Mouse (Mus musculus) lung, postnatal 4 days (tissue): Measurements from ENCODE around the gene Rpl29.

Experiments used
- DNase-seq, 2 experiments: peaks; one replicate each; pipeline ENCODE4 v3.0.0; 2021

Gene Rpl29

DNA sequence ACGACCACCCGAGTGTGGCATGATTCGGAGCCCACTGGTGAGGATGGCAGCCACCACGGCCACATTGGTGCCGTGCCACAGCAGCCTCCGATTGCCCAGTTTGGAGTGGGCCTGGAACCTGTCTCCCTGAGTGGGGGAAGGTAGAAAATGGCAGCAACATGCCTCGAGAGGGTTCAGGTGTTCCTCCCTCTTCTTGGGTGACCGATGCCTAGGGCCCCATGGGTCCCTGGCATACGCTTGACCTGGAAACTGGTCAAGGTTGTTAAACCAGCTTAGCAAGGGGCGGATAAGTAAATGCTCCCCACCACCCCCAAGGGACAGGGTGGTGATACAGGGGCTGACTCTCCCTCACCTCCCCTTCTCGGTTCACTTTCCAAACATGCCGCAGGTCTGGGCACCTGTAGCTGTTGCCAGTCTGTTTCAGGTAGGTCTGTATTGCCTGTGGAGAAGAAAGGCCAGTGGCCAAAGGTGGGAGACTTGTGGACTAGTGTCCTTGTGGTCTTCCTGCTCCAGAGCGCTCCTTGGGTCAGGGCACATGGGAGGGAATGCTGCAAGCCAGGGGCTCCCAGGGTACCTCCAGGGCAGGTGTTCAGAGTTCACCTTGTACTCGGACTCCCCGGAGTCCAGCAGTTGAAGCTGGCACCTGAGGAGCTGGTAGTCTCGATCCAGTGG is 44.0 kb downstream of the Rpl29 start:
- DNase-seq = peak in 1 of 2 experiments; percentile 28

DNA sequence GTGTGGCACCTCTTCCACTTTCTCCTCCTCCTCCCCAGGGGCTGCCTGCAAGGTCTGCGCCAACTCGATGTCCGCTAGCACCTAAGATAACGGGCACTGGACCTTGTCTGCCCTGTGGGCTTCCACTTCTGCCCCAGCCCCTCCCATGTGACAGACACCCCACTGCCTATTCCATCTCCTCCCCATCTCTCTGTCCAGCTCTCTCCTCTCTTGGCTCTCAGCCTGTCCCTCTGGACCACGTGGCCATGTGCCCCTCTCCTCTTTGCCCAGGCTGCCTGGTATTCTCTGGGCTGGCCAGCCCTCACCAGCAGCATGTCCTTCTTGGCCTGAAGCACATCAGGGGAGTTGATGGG is 44.5 kb downstream of the Rpl29 start:
- DNase-seq = no peak

DNA sequence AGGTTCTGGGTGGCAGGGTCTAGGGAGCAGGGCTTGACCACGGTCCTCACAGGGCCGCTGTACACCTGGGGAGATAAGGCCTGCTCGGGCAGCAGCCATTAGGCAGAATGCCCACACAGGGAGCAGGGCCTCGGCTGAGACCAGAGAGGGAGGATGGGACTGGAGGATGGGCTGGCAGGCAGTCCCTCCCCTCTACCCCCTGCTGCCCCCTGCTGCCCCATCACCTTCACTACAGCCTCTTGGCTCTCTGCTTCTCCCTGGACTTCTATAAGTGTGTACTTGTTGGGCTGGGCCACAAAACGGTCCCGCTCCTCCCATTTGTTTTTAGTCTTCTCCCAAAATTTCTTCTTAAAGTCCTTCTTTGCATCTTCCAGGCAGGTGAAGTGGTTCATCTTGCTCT is 45.2 kb downstream of the Rpl29 start:
- DNase-seq = peak; percentile 83 to 87

DNA sequence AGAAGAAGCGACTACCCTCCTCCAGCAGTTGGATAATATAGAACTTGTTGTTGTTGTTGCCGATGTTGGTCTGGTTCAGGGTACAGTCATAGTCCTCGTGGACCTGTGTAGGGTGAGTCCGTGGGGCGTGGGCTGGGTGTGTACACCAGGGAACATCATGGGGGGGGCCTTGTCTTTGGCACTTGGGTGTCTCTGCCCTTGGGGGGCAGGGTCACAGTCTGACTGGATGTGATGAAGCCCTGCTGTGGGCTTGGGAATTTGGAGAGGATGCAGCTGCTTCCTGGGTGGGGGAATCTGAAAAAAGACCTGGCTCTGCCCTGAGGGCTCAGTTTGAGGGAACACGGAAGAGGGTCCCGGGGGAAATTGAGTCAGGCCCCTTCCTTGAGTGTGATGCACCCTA is 45.8 kb downstream of the Rpl29 start:
- peak; percentile 47 to 73 for DNase-seq

DNA sequence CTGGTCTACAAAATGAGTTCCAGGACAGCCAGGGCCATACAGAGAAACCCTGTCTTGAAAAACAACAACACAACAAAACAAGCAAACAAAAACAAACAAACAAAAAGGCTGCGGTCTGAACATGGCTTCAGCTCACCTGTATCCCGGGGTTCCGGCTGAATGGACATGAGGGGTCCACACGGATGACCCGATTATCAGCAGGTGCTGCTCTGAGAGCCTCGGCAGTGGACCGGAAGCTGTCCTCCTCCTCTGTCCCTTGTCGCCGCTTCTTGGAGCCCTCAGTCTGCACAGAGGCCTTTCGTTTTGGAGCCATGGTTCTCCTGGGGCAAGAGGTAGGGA is 46.4 kb downstream of the Rpl29 start, which contains the start of gene Rrp9:
Rrp9 (plus strand) TSS at position 301 of the 339 bp plus-strand sequence.
- peak in 1 of 2 experiments; percentile 25 for DNase-seq

DNA sequence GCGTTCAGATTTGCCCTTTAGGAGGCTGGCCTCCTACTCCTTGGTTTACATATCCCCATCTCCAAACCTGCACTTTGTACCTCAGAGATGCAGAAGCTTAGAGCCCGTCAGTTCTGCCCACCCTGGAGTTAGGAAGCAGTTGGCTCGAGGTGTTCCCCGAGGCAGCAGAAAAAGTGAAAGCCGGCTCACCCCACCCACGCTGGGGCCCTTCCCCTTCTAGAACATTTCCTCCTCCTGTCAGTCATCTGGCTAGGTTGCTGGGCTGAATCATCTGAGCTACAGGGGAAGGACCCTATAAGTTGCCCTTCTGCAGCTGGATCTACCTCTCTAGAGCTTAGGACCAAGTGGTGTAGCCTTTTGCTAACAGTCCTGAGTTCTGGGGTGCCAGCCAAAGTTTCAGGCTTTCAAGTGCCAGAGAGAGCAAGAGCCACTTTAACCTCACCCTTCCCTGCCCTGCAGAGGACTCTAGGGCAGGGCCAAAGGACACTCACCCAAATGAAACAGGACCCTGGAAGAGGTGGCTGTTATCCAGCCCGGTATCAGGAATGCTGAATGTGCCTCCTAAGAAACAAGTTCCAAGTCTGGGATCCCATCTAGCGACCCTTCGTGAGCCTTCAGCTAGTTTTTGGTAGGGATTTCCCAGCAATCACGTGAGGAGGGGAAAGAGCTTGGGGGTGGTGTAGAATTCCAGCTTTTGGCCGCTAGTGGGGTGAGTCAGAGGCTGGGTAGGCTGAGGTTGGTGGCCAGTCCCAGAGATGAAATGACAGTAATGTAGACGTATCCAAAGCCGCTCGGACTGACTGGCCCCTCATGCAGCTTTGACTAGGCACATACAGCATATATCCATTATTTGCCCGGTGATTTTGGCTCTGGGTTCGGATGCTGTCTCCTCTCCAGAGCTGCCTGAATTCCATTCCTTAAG is 47.0 kb downstream of the Rpl29 start:
- peak; percentile 80 to 83 for DNase-seq

DNA sequence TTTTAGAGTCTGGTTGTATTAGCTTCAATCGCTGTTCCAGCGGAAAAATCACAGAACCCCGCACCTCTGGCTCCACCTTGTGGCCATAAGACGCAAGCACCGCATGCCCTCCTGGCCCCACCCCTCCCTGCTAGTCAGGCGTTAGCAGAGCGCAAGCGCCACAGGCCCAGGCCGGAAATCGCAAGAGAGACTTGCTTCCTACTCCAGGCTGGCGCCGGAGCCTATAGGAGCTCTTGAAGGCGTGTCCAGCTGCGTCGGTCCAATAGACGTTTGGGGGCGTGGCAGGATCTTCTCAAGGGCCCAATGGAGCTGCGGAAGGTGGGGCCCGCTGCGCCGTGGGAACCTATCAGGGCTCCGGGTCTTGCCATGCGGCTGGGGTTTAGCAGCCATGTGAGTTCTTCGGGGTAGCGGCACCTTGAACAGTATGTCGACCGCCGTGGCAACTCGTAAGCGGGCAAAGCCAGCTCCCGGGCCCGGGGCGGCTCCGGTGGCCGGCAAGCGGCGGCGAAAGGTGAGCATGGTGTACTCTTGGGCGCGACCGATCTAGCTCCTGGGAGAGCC is 47.8 kb downstream of the Rpl29 start, which contains the start of gene Parp3:
Parp3 (minus strand) TSS at position 26 of the 561 bp plus-strand sequence.
- peak; percentile 99 to 100 for DNase-seq

DNA sequence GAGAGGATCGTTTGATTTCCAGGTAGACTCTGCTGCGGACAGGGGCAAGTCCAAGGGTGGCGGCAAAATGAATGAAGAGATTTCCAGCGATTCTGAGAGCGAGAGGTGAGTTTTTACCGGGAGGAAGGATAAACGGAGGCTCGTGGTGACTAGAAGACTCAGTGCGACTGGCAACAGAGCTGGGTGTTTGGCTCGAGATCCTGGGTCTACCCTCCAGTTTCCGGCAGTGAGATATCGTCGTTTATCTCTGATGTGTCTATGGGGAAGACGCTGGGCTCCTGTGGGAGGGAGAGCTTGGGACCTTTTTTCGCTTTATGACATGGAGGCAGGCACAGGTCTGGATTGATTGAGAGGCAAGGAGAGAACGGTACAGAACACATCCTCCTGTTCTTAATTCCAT is 48.4 kb downstream of the Rpl29 start:
- DNase-seq = peak in 1 of 2 experiments; percentile 17

DNA sequence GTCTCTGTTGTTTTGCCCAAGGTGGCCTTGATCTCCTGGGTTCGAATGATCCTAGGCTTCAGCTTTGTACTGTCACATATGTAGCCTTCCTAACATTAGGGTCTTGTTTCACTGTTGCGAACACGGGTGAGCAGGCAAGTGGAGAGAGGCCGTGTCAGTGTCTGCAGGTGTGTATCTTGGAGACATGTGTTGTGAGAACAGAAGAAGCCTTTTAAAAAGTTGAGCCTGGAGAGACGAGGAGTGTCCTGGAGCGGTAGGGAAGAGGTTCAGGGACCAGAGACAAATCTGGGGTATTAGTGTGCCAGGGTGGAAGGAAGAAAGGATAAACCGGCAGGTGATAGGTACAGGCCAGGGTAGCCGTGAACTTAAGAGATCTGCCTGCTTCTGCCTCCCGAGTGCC is 48.8 kb downstream of the Rpl29 start:
- DNase-seq = no peak

DNA sequence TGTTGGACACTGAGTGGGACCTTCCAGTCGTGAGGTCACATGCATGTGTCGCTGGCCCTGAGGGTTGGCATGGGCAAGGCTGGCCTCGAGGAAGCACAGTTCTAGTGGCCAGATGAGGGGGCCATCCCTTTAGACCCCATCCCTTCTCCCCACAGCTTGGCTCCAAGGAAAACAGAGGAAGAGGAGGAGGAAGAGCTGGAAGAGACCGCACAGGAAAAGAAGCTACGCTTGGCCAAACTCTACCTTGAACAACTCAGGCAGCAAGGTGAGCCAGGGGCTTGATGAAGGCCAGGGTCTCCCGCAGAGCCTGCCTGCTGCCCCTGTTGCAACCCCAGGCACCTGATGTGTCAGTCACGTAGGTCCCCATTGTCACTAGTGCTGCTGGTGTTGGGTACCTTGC is 51.3 kb downstream of the Rpl29 start:
- DNase-seq = peak in 1 of 2 experiments; percentile 16

DNA sequence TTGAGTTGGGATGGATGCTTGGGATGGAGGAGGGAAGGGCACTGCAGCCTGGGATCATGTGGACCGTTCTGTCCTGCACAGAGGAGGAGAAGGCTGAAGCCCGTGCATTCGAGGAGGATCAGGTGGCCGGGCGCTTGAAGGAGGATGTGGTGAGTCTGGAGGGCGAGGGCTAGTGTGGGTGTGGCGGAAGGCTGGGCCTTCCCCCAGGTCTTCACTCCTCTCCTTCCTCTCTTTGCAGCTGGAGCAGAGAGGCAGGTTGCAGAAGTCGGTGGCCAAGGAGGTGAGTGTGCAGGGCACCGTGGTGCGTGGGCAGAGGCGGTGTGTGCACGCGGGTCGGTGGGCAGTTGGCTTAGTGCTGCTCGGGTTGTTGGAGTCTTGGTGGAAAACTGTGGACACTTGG is 51.8 kb downstream of the Rpl29 start:
- DNase-seq = peak in 1 of 2 experiments; percentile 21
